In the genomic region with DNA sequence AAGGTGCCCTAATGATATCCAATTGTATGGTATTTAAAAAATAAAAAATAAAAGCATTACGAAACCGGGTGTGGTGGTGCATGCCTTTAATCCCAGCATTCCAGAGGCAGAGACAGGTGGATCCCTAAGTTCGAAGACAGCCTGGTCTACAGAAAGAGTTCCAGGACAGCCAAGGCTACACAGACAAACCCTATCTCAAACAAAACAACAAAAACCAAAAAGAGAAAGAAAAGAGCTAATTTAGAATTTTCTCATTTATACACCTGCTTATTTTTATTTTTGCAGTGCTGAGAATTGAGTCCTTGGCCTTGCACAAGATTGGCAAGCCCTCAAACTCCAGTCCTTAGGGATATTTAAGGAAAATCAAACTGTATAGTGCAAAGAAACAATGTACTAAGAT, we compare ENCODE assay signal across 12 mouse cellular contexts. TPM values are rescaled to one million over a fixed set of nuclear protein-coding genes. Genes with fewer than 3 reads are reported as not detected.
DNase-seq lines count a peak whose midpoint lies in the region; ATAC-seq and TF ChIP-seq lines count a peak whose summit lies in the region.
"Had no signal": no experiment of that assay in that cellular context is flagged by ENCODE, and none has a peak within 500 bp of the region (broad histone marks: within the 10 kb centered on the region; RNA-seq: fewer than 3 reads in every experiment).

No protein-coding gene starts in this region.

- 28% methylated on average over 3 of the region's 3 CpGs for WGBS in heart, embryonic 15.5 days
- 20% methylated on average over 3 of the region's 3 CpGs for WGBS in midbrain, embryonic 11.5 days
- WGBS in midbrain, embryonic 10.5 days: 15% methylated on average over 3 of the region's 3 CpGs
- WGBS in liver, embryonic 12.5 days (ENCODE audit: insufficient replicate concordance): 24% methylated on average over 3 of the region's 3 CpGs
- WGBS in midbrain, embryonic 14.5 days: 20% methylated on average over 3 of the region's 3 CpGs

- H3K9ac ChIP-seq in heart, embryonic 15.5 days: no peak overlapping the region
- H3K9ac ChIP-seq in midbrain, embryonic 11.5 days (ENCODE audit: low read length): no peak overlapping the region
- H3K9ac ChIP-seq in liver, embryonic 12.5 days: peak overlapping the region; percentile 98
- H3K9ac ChIP-seq in midbrain, embryonic 14.5 days (replicated peaks; ENCODE audit: low read length): no peak overlapping the region

- DNase-seq in heart, adult 18-20 months: no peak
- DNase-seq in midbrain, embryonic 11.5 days (ENCODE audit: low spot score, missing footprints): peak; percentile 91
- DNase-seq in midbrain, embryonic 10.5 days (ENCODE audit: low spot score): no peak
- DNase-seq in midbrain, embryonic 14.5 days: no peak
- no peak for DNase-seq in layer of hippocampus, adult 2 months (ENCODE audit: low spot score in 2 of 2)
- DNase-seq in left cerebral cortex, postnatal 10 days (ENCODE audit: extremely low spot score in 1 of 2, low spot score in 2 of 2): no peak
- DNase-seq: cerebellum, adult 9-11 months; gastrocnemius, postnatal 25 days; right cerebral cortex, postnatal 25 days had no signal

- no peak overlapping the region; the same call in 1 of the 2 replicates for H3K27ac ChIP-seq in heart, embryonic 15.5 days
- H3K27ac ChIP-seq in midbrain, embryonic 11.5 days (ENCODE audit: low read depth, low read length): no peak overlapping the region
- no peak overlapping the region for H3K27ac ChIP-seq in midbrain, embryonic 10.5 days (replicated peaks)
- H3K27ac ChIP-seq in liver, embryonic 12.5 days: peak overlapping the region; percentile 98
- H3K27ac ChIP-seq in midbrain, embryonic 14.5 days (replicated peaks; ENCODE audit: low read depth, low read length): peak overlapping the region; percentile 95
- H3K27ac ChIP-seq in layer of hippocampus, adult 2 months: no peak overlapping the region

- no peaks in the 10 kb centered on the region for H3K9me3 ChIP-seq in heart, embryonic 15.5 days (replicated peaks)
- H3K9me3 ChIP-seq in midbrain, embryonic 11.5 days (ENCODE audit: control insufficient read depth, low read length): no peaks in the 10 kb centered on the region
- no peaks in the 10 kb centered on the region for H3K9me3 ChIP-seq in midbrain, embryonic 10.5 days (replicated peaks)
- no peaks in the 10 kb centered on the region for H3K9me3 ChIP-seq in liver, embryonic 12.5 days (replicated peaks)
- H3K9me3 ChIP-seq in midbrain, embryonic 14.5 days (ENCODE audit: control insufficient read depth, low read length): no peaks in the 10 kb centered on the region

- peak overlapping the region; percentile 66; the same call in 1 of the 2 replicates for H3K4me2 ChIP-seq in heart, embryonic 15.5 days
- H3K4me2 ChIP-seq in midbrain, embryonic 11.5 days: no peak overlapping the region
- H3K4me2 ChIP-seq in liver, embryonic 12.5 days: peak overlapping the region; percentile 100
- H3K4me2 ChIP-seq in midbrain, embryonic 14.5 days (ENCODE audit: low read length): peak overlapping the region; percentile 97

- no peak for TF ChIP-seq CTCF in layer of hippocampus, adult 2 months (conservative IDR thresholded peaks at IDR 0.05)

- H3K36me3 ChIP-seq in heart, embryonic 15.5 days: no peaks in the 10 kb centered on the region
- H3K36me3 ChIP-seq in midbrain, embryonic 11.5 days (ENCODE audit: control insufficient read depth, insufficient read depth, low read length): no peaks in the 10 kb centered on the region
- no peaks in the 10 kb centered on the region for H3K36me3 ChIP-seq in midbrain, embryonic 10.5 days
- peaks cover 6% of the 10 kb centered on the region for H3K36me3 ChIP-seq in liver, embryonic 12.5 days
- H3K36me3 ChIP-seq in midbrain, embryonic 14.5 days (ENCODE audit: control insufficient read depth, insufficient read depth, low read length): no peaks in the 10 kb centered on the region

- peaks cover 87% of the 10 kb centered on the region for H3K27me3 ChIP-seq in heart, embryonic 15.5 days
- H3K27me3 ChIP-seq in midbrain, embryonic 11.5 days (ENCODE audit: control insufficient read depth, insufficient read depth, low read length): peaks cover 94% of the 10 kb centered on the region
- H3K27me3 ChIP-seq in midbrain, embryonic 10.5 days (ENCODE audit: low read depth, poor library complexity, severe bottlenecking): peaks cover 100% of the 10 kb centered on the region
- peaks cover 34% of the 10 kb centered on the region for H3K27me3 ChIP-seq in liver, embryonic 12.5 days (replicated peaks)
- peaks cover 67% of the 10 kb centered on the region for H3K27me3 ChIP-seq in midbrain, embryonic 14.5 days (ENCODE audit: control insufficient read depth, insufficient read depth, low read length)

- H3K4me1 ChIP-seq in heart, embryonic 15.5 days (replicated peaks): peaks cover 29% of the 10 kb centered on the region
- peaks cover 12% of the 10 kb centered on the region for H3K4me1 ChIP-seq in midbrain, embryonic 11.5 days (ENCODE audit: control insufficient read depth, insufficient read depth, low read length)
- H3K4me1 ChIP-seq in midbrain, embryonic 10.5 days: peaks cover 26% of the 10 kb centered on the region
- H3K4me1 ChIP-seq in liver, embryonic 12.5 days: peaks cover 57% of the 10 kb centered on the region
- H3K4me1 ChIP-seq in midbrain, embryonic 14.5 days (ENCODE audit: control insufficient read depth, insufficient read depth, low read length): 0 out of 2 replicates have a peak, but pooled peaks cover 6% of the 10 kb centered on the region

- intact Hi-C loops in left cerebral cortex, postnatal 10 days (cut with DNase I): loop anchor here (5.0 kb wide), 1 partner anchor 153 kb away; no protein-coding TSS in a partner anchor

- ATAC-seq in heart, embryonic 15.5 days (replicated peaks; ENCODE audit: insufficient number of reproducible peaks, insufficient read depth, low FRiP score, low read depth): no peak
- ATAC-seq in midbrain, embryonic 11.5 days (ENCODE audit: low FRiP score): no peak
- no peak for ATAC-seq in liver, embryonic 12.5 days
- ATAC-seq in midbrain, embryonic 14.5 days (ENCODE audit: low FRiP score, low TSS enrichment): no peak

- no peak overlapping the region; the same call in 1 of the 2 replicates for H3K4me3 ChIP-seq in heart, embryonic 15.5 days
- H3K4me3 ChIP-seq in midbrain, embryonic 11.5 days (ENCODE audit: low read depth, low read length): no peak overlapping the region
- H3K4me3 ChIP-seq in midbrain, embryonic 10.5 days: no peak overlapping the region
- peak overlapping the region; percentile 88 for H3K4me3 ChIP-seq in liver, embryonic 12.5 days
- H3K4me3 ChIP-seq in midbrain, embryonic 14.5 days (replicated peaks; ENCODE audit: low read depth, low read length): peak overlapping the region; percentile 43; the same call in 1 of the 2 replicates
- no peak overlapping the region for H3K4me3 ChIP-seq in layer of hippocampus, adult 2 months

RNA-seq across cellular contexts. Expression of a gene that starts 0.5 kb away (rescaled TPM):
- 1.1 and 1.5 TPM in 2 replicates for polyA plus RNA-seq in heart, embryonic 15.5 days (2015; fragmentation: Nextera tagmentation; extraction: Ambion mirVana)
- total RNA-seq in heart, adult 18-20 months (2021): 1 to 10 TPM; 2.3 to 3.7 TPM
- polyA plus RNA-seq in midbrain, embryonic 11.5 days (2014; fragmentation: Nextera tagmentation; extraction: Ambion mirVana): 18.4 and 19.8 TPM in 2 replicates
- 2.7 and 5.2 TPM in 2 replicates for polyA plus RNA-seq in midbrain, embryonic 10.5 days (2016; fragmentation: Nextera tagmentation; extraction: Ambion mirVana)
- 57.1 and 58.7 TPM in 2 replicates for polyA plus RNA-seq in liver, embryonic 12.5 days (2016; fragmentation: Nextera tagmentation; extraction: Ambion mirVana)
- polyA plus RNA-seq in midbrain, embryonic 14.5 days (2014; fragmentation: Nextera tagmentation; extraction: Ambion mirVana): 23.1 and 23.8 TPM in 2 replicates
- 1 to 10 TPM in 1 of 2 experiments, under 1 TPM in 1; 0.86 to 1.0 TPM for total RNA-seq in layer of hippocampus, adult 2 months (2021)
- 1 to 10 TPM; 2.0 to 2.6 TPM for total RNA-seq in left cerebral cortex, postnatal 10 days (2021)

RNA-seq across cellular contexts. Expression of a gene that starts 32.8 kb away (rescaled TPM):
- polyA plus RNA-seq in heart, embryonic 15.5 days (2015; fragmentation: Nextera tagmentation; extraction: Ambion mirVana): 3.3 and 4.7 TPM in 2 replicates
- under 1 TPM; 0.42 to 0.67 TPM for total RNA-seq in heart, adult 18-20 months (2021)
- 14.6 and 16.6 TPM in 2 replicates for polyA plus RNA-seq in midbrain, embryonic 11.5 days (2014; fragmentation: Nextera tagmentation; extraction: Ambion mirVana)
- 7.9 and 9.5 TPM in 2 replicates for polyA plus RNA-seq in midbrain, embryonic 10.5 days (2016; fragmentation: Nextera tagmentation; extraction: Ambion mirVana)
- polyA plus RNA-seq in liver, embryonic 12.5 days (2016; fragmentation: Nextera tagmentation; extraction: Ambion mirVana): 30.2 and 33.1 TPM in 2 replicates
- polyA plus RNA-seq in midbrain, embryonic 14.5 days (2014; fragmentation: Nextera tagmentation; extraction: Ambion mirVana): 2.0 and 4.5 TPM in 2 replicates
- total RNA-seq in layer of hippocampus, adult 2 months (2021): under 1 TPM in 1 of 2 experiments, not detected in 1; 0.96 TPM
- total RNA-seq in left cerebral cortex, postnatal 10 days (2021): under 1 TPM; 0.58 to 0.59 TPM
- total RNA-seq: gastrocnemius, postnatal 25 days; monocyte, adult 5-6 weeks had no signal

RNA-seq across cellular contexts. Expression of a gene that starts 55.7 kb away (rescaled TPM):
- polyA plus RNA-seq in heart, embryonic 15.5 days (2015; fragmentation: Nextera tagmentation; extraction: Ambion mirVana): 6.5 and 8.4 TPM in 2 replicates
- under 1 TPM; 0.20 to 0.23 TPM for total RNA-seq in heart, adult 18-20 months (2021)
- 19.7 and 24.8 TPM in 2 replicates for polyA plus RNA-seq in midbrain, embryonic 11.5 days (2014; fragmentation: Nextera tagmentation; extraction: Ambion mirVana)
- 19.0 and 21.3 TPM in 2 replicates for polyA plus RNA-seq in midbrain, embryonic 10.5 days (2016; fragmentation: Nextera tagmentation; extraction: Ambion mirVana)
- 14.2 and 16.2 TPM in 2 replicates for polyA plus RNA-seq in liver, embryonic 12.5 days (2016; fragmentation: Nextera tagmentation; extraction: Ambion mirVana)
- polyA plus RNA-seq in midbrain, embryonic 14.5 days (2014; fragmentation: Nextera tagmentation; extraction: Ambion mirVana): 1.7 and 4.8 TPM in 2 replicates
- total RNA-seq in layer of hippocampus, adult 2 months (2021): under 1 TPM; 0.27 to 0.69 TPM
- 1 to 10 TPM; 1.1 TPM for total RNA-seq in left cerebral cortex, postnatal 10 days (2021)

Comparison
In these comparisons a context has a peak if more than half of its experiments do, and no peak if none do; other contexts are left out.
1. H3K27ac ChIP-seq: peak in liver, embryonic 12.5 days (single experiment) and midbrain, embryonic 14.5 days (single experiment); none in heart, embryonic 15.5 days (single experiment), midbrain, embryonic 11.5 days (single experiment), midbrain, embryonic 10.5 days (single experiment) and layer of hippocampus, adult 2 months (single experiment).
2. H3K4me3 ChIP-seq: peak in liver, embryonic 12.5 days (single experiment) and midbrain, embryonic 14.5 days (single experiment); none in heart, embryonic 15.5 days (single experiment), midbrain, embryonic 11.5 days (single experiment), midbrain, embryonic 10.5 days (single experiment) and layer of hippocampus, adult 2 months (single experiment).